Mouse (Mus musculus) spleen, adult 2 months (tissue): ENCODE results near the gene Hps5. TPM values are rescaled to one million over a fixed set of nuclear protein-coding genes. Genes with fewer than 3 reads are reported as not detected.
"Not testable (repeated sequence)": the region's sequence is repeated elsewhere in the genome, so short reads cannot be mapped to it uniquely, and the experiment has no call there.

Experiments
- DNase-seq, 2 experiments: peaks; one replicate each; pipeline versions ENCODE4 v3.0.0 to v3.0.0-alpha.2; 2012 to 2021; ENCODE audit warnings: low spot score in 2 of 2, low read depth in 1 of 2
- H3K27ac ChIP-seq: fragments of 200-500 bp; 2 replicates; pipeline ENCODE4 v1.5.1; 2012; ENCODE audit warnings: low read length, inconsistent platforms; ENCODE audit not compliant: insufficient read depth
- H3K27me3 ChIP-seq: fragments of 200-500 bp; 2 replicates; pipeline ENCODE4 v1.6.1; 2012; ENCODE audit warnings: mild to moderate bottlenecking, moderate library complexity, low read length, inconsistent platforms; ENCODE audit not compliant: control insufficient read depth, insufficient read depth
- H3K36me3 ChIP-seq: fragments of 200-500 bp; 2 replicates; pipeline ENCODE4 v1.6.1; 2012; ENCODE audit warnings: mild to moderate bottlenecking, low read length, inconsistent platforms; ENCODE audit not compliant: control insufficient read depth, insufficient read depth
- H3K4me1 ChIP-seq: fragments of 200-500 bp; 2 replicates; pipeline ENCODE4 v1.6.1; 2011; ENCODE audit warnings: inconsistent platforms; ENCODE audit not compliant: control insufficient read depth, insufficient read depth, insufficient read length
- H3K4me3 ChIP-seq: fragments of 200-500 bp; 2 replicates; pipeline ENCODE4 v1.5.1; 2011; ENCODE audit warnings: mild to moderate bottlenecking, inconsistent platforms; ENCODE audit not compliant: insufficient read depth, insufficient read length; ENCODE audit errors: extremely low read depth
- CTCF ChIP-seq: fragments of 200-500 bp; IDR thresholded peaks from 2 replicates; pipeline ENCODE4 v1.5.1; 2011; ENCODE audit warnings: mild to moderate bottlenecking, inconsistent platforms; ENCODE audit not compliant: insufficient read depth, insufficient read length, insufficient replicate concordance; ENCODE audit errors: extremely low read depth
- POLR2A ChIP-seq: fragments of 200-500 bp; IDR thresholded peaks from 2 replicates; pipeline ENCODE4 v1.6.1; 2011; ENCODE audit warnings: low read depth, low read length, inconsistent platforms
- WGBS: fragments of 180-500 bp; shearing (Covaris S2); methylation state at CpG from one replicate; pipeline ENCODE4 v1.1.7; 2018; 5-methylcytosine and 5-hydroxymethylcytosine counted together
- polyA plus RNA-seq: library from polyadenylated mRNA; depleted of rRNA; stranded (reverse); fragments of >200 nt; gene quantifications from 2 replicates; pipeline ENCODE4 v1.2.3, GENCODE M21; 2012

Hps5 gene
- polyA plus RNA-seq, 1 experiment = 20.3 TPM

GRCm38 (mm10) chr7:46761049-46761795 lies 34.6 kb downstream of the Hps5 start:
- WGBS = 89% methylated on average over 11 of the region's 11 CpGs

GRCm38 (mm10) chr7:46751490-46751889 lies 44.4 kb downstream of the Hps5 start, which contains the start of gene Saa2:
Gene Saa2 (plus strand): TSS chr7:46751790.
- no peak for DNase-seq
- Histone ChIP-seq H3K36me3 (no peaks in the 10 kb centered on the region), H3K27me3 (no peaks in the 10 kb centered on the region), H3K4me1 (no peaks in the 10 kb centered on the region), H3K4me3 (no peak within 1 kb of the TSS), H3K27ac (no peak within 1 kb of the TSS)
- 81% methylated on average over 3 of the region's 3 CpGs for WGBS
- TF ChIP-seq CTCF (no peak), POLR2A (no peak)

More at GRCm38 (mm10) chr7:46761049-46761795, 34.6 kb downstream of the Hps5 start:
- Histone ChIP-seq H3K4me3 (no peak overlapping the region), H3K4me1 (no peaks in the 10 kb centered on the region), H3K27me3 (no peaks in the 10 kb centered on the region), H3K36me3 (peaks cover 35% of the 10 kb centered on the region), H3K27ac (no peak overlapping the region)
- DNase-seq = no peak
- TF ChIP-seq CTCF = no peak
- no peak for TF ChIP-seq POLR2A

GRCm38 (mm10) chr7:46748459-46748858 lies 47.4 kb downstream of the Hps5 start:
- no peaks in the 10 kb centered on the region for H3K27me3 ChIP-seq
- WGBS = 35% methylated on average over 3 of the region's 3 CpGs
- no peak overlapping the region for H3K4me3 ChIP-seq
- no peak for TF ChIP-seq POLR2A
- no peak for TF ChIP-seq CTCF
- H3K27ac ChIP-seq = no peak overlapping the region
- no peaks in the 10 kb centered on the region for H3K36me3 ChIP-seq
- DNase-seq = no peak
- H3K4me1 ChIP-seq = no peaks in the 10 kb centered on the region

- Histone ChIP-seq H3K4me1 (no peaks in the 10 kb centered on the region), H3K27ac (no peak overlapping the region), H3K36me3 (no peaks in the 10 kb centered on the region), H3K4me3 (no peak overlapping the region), H3K27me3 (no peaks in the 10 kb centered on the region)
- 89% methylated on average over 7 of the region's 7 CpGs for WGBS
- no peak for DNase-seq
- TF ChIP-seq POLR2A (no peak), CTCF (no peak)
These were observed 49.5 kb downstream of the Hps5 start for GRCm38 (mm10) chr7:46746381-46746780.

GRCm38 (mm10) chr7:46745816-46746215 lies 50.0 kb downstream of the Hps5 start:
- Histone ChIP-seq H3K4me1 (no peaks in the 10 kb centered on the region), H3K4me3 (no peak overlapping the region), H3K27ac (no peak overlapping the region), H3K36me3 (no peaks in the 10 kb centered on the region), H3K27me3 (no peaks in the 10 kb centered on the region)
- TF ChIP-seq POLR2A (no peak), CTCF (no peak)
- 79% methylated on average over 3 of the region's 3 CpGs for WGBS
- DNase-seq = no peak

GRCm38 (mm10) chr7:46742880-46743279 lies 53.0 kb downstream of the Hps5 start, which contains the start of gene Saa1:
Gene Saa1 (minus strand): TSS chr7:46742980.
- not testable (repeated sequence) for DNase-seq
- WGBS = 73% methylated on average over 3 of the region's 3 CpGs

GRCm38 (mm10) chr7:46740041-46740440 lies 55.8 kb downstream of the Hps5 start:
- H3K4me1 ChIP-seq, H3K4me3 ChIP-seq, H3K27me3 ChIP-seq, H3K36me3 ChIP-seq, DNase-seq, H3K27ac ChIP-seq: not testable (repeated sequence)
- WGBS = 78% methylated on average over 5 of the region's 5 CpGs

More at GRCm38 (mm10) chr7:46742880-46743279, 53.0 kb downstream of the Hps5 start, which contains the start of gene Saa1:
- not testable (repeated sequence) for H3K27me3 ChIP-seq, H3K4me1 ChIP-seq, H3K36me3 ChIP-seq, H3K4me3 ChIP-seq, H3K27ac ChIP-seq
